Mouse (Mus musculus): ENCODE measurements around the gene Mief2.

- TF ChIP-seq CTCF (conservative IDR thresholded peaks at IDR 0.05; ENCODE audit: insufficient read depth, insufficient read length, low read depth, low read length) (no peak), POLR2A (IDR thresholded peaks at IDR 0.05; ENCODE audit: low read depth, low read length) (no peak)
Measured at GRCm38 (mm10) chr11:60727392-60728140, 632 bp upstream of the Mief2 start.

All from kidney, adult 2 months (tissue).